Mouse (Mus musculus): ENCODE measurements around the gene Dbr1. TPM values are rescaled to one million over a fixed set of nuclear protein-coding genes. Genes with fewer than 3 reads are reported as not detected.

Dbr1 gene
- polyA plus RNA-seq, 1 experiment from 2014 or later, result 17.3 TPM

DNA sequence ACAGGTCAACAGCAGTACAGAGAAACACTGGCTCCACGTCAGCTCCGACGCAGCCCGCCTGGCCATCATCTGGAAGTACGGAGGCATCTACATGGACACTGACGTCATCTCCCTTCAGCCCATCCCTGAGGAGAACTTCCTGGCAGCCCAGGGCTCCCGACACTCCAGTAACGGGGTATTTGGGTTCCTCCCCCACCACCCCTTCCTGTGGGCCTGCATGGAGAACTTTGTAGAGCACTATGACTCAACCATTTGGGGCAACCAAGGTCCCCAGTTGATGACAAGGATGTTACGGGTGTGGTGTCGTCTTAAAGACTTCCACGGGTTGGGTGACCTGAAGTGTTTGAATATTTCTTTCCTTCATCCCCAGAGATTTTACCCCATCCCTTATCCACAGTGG is 44.6 kb downstream of the Dbr1 start:
- H3K4me1 ChIP-seq, result no peaks in the 10 kb centered on the region
- no peaks in the 10 kb centered on the region for H3K36me3 ChIP-seq
- H3K27ac ChIP-seq (replicated peaks), result no peak overlapping the region
- no peaks in the 10 kb centered on the region for H3K9me3 ChIP-seq
- WGBS, result 79% methylated on average over 11 of the region's 11 CpGs
- no peaks in the 10 kb centered on the region for H3K27me3 ChIP-seq (replicated peaks)
- no peak overlapping the region for H3K9ac ChIP-seq
- no peak overlapping the region for H3K4me3 ChIP-seq
- no peak for ATAC-seq (ENCODE audit: extremely low read depth, insufficient number of reproducible peaks, low FRiP score, low TSS enrichment)
- no peak overlapping the region for H3K4me2 ChIP-seq

GRCm38 (mm10) chr9:99622034-99622433 is 46.4 kb downstream of the Dbr1 start:
- no peak for ATAC-seq (ENCODE audit: extremely low read depth, insufficient number of reproducible peaks, low FRiP score, low TSS enrichment)
- no peaks in the 10 kb centered on the region for H3K36me3 ChIP-seq
- no peaks in the 10 kb centered on the region for H3K27me3 ChIP-seq (replicated peaks)
- no peaks in the 10 kb centered on the region for H3K4me1 ChIP-seq
- H3K4me3 ChIP-seq, result no peak overlapping the region
- no peak overlapping the region for H3K9ac ChIP-seq
- 70% methylated on average over 1 of the region's 1 CpGs for WGBS
- H3K27ac ChIP-seq (replicated peaks), result no peak overlapping the region
- no peaks in the 10 kb centered on the region for H3K9me3 ChIP-seq
- H3K4me2 ChIP-seq, result no peak overlapping the region

DNA sequence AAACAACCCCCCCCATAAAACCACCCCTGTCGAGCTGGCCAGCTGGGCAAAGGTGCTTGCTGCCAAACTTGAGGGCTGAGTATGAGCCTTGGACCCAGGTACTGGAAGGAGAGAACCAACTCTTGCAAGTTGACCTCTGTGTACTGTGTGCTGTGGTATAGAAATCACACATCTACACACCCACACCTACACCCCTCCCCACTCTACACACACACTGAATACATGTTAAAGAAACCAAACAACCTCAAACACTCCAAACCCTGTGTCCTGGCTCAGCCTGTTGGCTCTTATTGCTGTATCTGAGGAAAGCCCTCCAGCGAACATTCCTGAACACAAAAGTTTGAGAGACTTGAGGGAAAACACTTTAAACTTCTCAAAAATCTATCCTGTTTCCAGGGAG is 47.4 kb downstream of the Dbr1 start:
- H3K4me2 ChIP-seq, result no peak overlapping the region
- H3K4me1 ChIP-seq, result no peaks in the 10 kb centered on the region
- no peak overlapping the region for H3K27ac ChIP-seq (replicated peaks)
- 51% methylated on average over 2 of the region's 2 CpGs for WGBS
- no peaks in the 10 kb centered on the region for H3K27me3 ChIP-seq (replicated peaks)
- no peaks in the 10 kb centered on the region for H3K9me3 ChIP-seq
- no peak overlapping the region for H3K9ac ChIP-seq
- H3K36me3 ChIP-seq, result no peaks in the 10 kb centered on the region
- H3K4me3 ChIP-seq, result no peak overlapping the region
- no peak for ATAC-seq (ENCODE audit: extremely low read depth, insufficient number of reproducible peaks, low FRiP score, low TSS enrichment)

GRCm38 (mm10) chr9:99624117-99624516 is 48.5 kb downstream of the Dbr1 start:
- Histone ChIP-seq H3K9me3 (no peaks in the 10 kb centered on the region), H3K27me3 (replicated peaks) (no peaks in the 10 kb centered on the region), H3K4me2 (no peak overlapping the region), H3K4me1 (peaks cover 6% of the 10 kb centered on the region), H3K9ac (no peak overlapping the region), H3K27ac (replicated peaks) (no peak overlapping the region), H3K36me3 (no peaks in the 10 kb centered on the region), H3K4me3 (no peak overlapping the region)
- 66% methylated on average over 6 of the region's 6 CpGs for WGBS
- ATAC-seq (ENCODE audit: extremely low read depth, insufficient number of reproducible peaks, low FRiP score, low TSS enrichment), result no peak

GRCm38 (mm10) chr9:99628581-99628980 is 53.0 kb downstream of the Dbr1 start:
- Histone ChIP-seq H3K4me1 (peaks cover 32% of the 10 kb centered on the region), H3K27me3 (replicated peaks) (no peaks in the 10 kb centered on the region), H3K36me3 (peaks cover 16% of the 10 kb centered on the region), H3K27ac (replicated peaks) (peak overlapping the region; percentile 94), H3K9ac (no peak overlapping the region), H3K4me3 (no peak overlapping the region), H3K4me2 (peak overlapping the region; percentile 79), H3K9me3 (no peaks in the 10 kb centered on the region)
- ATAC-seq (ENCODE audit: extremely low read depth, insufficient number of reproducible peaks, low FRiP score, low TSS enrichment), result no peak
- WGBS, result 50% methylated on average over 4 of the region's 4 CpGs

DNA sequence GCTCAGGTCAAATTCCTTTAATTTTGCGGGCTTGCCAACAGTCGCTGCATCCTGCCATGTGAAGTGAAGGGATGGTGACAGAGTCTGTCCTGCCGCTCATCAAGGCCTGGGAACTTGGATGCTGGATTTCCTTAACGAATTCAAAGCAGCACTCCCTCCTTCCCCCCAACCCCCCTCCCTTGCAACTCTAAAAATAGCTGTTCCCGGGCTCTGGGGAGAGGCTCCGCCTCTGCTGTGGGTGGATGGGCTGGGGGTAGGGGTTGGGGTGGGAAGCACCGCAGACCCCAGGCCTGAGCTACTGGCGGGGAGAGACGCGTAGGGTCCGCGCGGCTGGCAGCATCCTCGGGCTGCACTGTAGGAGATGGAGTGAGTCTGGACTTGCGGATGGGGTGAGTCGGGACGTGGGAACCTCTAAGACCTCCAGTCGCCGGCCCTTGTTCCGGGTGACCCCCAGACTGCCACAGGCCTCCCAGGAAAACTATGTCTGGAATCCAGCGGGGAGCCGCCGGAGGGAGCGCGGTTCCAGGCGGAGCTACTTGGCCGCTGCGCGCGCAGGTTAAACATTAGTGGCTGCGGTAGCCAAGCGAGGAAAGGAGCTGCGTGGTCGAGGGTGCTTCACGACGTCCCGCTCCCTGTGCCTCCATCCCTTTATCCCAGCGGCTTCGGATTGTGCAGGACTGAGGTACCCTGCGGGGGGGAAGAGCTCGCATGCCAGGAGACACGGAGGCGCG is 53.8 kb downstream of the Dbr1 start, which contains the start of gene Dzip1l:
TSS of gene Dzip1l (plus strand) at position 216 of the 731 bp plus-strand sequence.
- Histone ChIP-seq H3K9ac (peak within 1 kb of the TSS; percentile 88), H3K27me3 (replicated peaks) (no peaks in the 10 kb centered on the region), H3K27ac (replicated peaks) (peak within 1 kb of the TSS; percentile 94), H3K4me1 (peaks cover 34% of the 10 kb centered on the region), H3K9me3 (no peaks in the 10 kb centered on the region), H3K4me2 (peak within 1 kb of the TSS; percentile 79), H3K36me3 (peaks cover 25% of the 10 kb centered on the region), H3K4me3 (peak within 1 kb of the TSS; percentile 68)
- peak; percentile 83; the same call in 1 of the 2 replicates for ATAC-seq (ENCODE audit: extremely low read depth, insufficient number of reproducible peaks, low FRiP score, low TSS enrichment)
- WGBS, result under 1% methylated on average over 44 of the region's 44 CpGs

DNA sequence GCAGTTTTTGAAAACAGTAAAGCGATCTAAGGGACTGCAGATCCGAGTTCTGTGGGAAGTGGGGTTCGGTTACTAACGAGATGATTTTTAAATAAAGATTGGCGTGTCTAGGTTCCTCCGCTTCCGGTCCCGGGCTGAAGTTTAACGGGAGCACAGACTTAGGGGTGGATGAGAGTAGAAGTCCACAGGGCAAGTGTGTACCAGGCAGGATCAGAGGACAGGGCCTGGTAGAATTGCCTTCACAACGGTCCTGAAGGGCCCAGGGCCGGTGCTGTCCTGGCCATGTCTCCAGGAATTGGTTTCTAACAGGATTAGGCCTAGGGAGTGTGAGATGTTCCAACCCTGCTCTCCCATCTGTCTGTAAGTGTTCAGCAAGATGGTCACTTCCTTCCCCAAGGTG is 54.5 kb downstream of the Dbr1 start:
- H3K36me3 ChIP-seq, result peaks cover 31% of the 10 kb centered on the region
- ATAC-seq (ENCODE audit: extremely low read depth, insufficient number of reproducible peaks, low FRiP score, low TSS enrichment), result no peak; the same call in 1 of the 2 replicates
- H3K27me3 ChIP-seq (replicated peaks), result no peaks in the 10 kb centered on the region
- H3K27ac ChIP-seq (replicated peaks), result peak overlapping the region; percentile 94
- peak overlapping the region; percentile 79 for H3K4me2 ChIP-seq
- H3K9ac ChIP-seq, result peak overlapping the region; percentile 88
- WGBS, result 0% methylated on average over 11 of the region's 11 CpGs
- H3K4me1 ChIP-seq, result peaks cover 40% of the 10 kb centered on the region
- H3K4me3 ChIP-seq, result peak overlapping the region; percentile 68
- H3K9me3 ChIP-seq, result no peaks in the 10 kb centered on the region

DNA sequence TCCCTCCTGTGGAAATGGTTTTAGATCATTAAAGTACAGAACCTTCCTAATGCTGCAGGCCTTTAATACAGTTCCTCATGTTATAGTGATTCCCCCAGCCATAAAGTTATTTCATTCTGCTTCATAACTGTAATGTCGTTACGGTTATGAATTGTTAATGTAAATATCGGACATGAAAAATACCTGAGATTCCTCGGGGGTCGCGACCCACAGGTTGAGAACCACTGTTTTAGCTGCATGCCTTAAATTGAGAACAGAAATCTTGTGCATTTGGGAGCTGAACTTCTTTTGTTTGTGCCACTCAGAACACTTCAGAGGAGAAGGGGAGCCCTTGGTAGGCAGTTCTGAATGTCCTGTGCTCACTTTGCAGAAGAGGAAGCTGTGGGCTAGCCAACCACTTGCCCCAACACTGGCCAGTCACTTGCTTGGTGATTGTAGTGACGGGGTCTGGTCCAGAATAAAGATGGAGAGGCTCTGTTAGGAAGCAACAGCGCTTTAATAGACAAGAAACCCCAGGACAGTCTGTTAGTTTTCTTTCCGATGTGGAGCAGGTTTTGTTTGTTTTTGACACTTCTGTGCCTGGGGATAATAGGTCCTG is 55.0 kb downstream of the Dbr1 start:
- H3K4me3 ChIP-seq, result peak overlapping the region; percentile 68
- peak overlapping the region; percentile 94 for H3K27ac ChIP-seq (replicated peaks)
- ATAC-seq (ENCODE audit: extremely low read depth, insufficient number of reproducible peaks, low FRiP score, low TSS enrichment), result no peak
- 40% methylated on average over 9 of the region's 9 CpGs for WGBS
- H3K36me3 ChIP-seq, result peaks cover 37% of the 10 kb centered on the region
- H3K27me3 ChIP-seq (replicated peaks), result no peaks in the 10 kb centered on the region
- peak overlapping the region; percentile 79 for H3K4me2 ChIP-seq
- H3K9me3 ChIP-seq, result no peaks in the 10 kb centered on the region
- H3K9ac ChIP-seq, result peak overlapping the region; percentile 88
- H3K4me1 ChIP-seq, result peaks cover 42% of the 10 kb centered on the region

GRCm38 (mm10) chr9:99631781-99632180 is 56.2 kb downstream of the Dbr1 start:
- H3K27me3 ChIP-seq (replicated peaks), result no peaks in the 10 kb centered on the region
- peaks cover 42% of the 10 kb centered on the region for H3K4me1 ChIP-seq
- no peak overlapping the region for H3K27ac ChIP-seq (replicated peaks)
- H3K9me3 ChIP-seq, result no peaks in the 10 kb centered on the region
- no peak for ATAC-seq (ENCODE audit: extremely low read depth, insufficient number of reproducible peaks, low FRiP score, low TSS enrichment)
- H3K36me3 ChIP-seq, result peaks cover 48% of the 10 kb centered on the region
- peak overlapping the region; percentile 88 for H3K9ac ChIP-seq
- WGBS, result 49% methylated on average over 2 of the region's 2 CpGs
- peak overlapping the region; percentile 79 for H3K4me2 ChIP-seq
- peak overlapping the region; percentile 68 for H3K4me3 ChIP-seq

GRCm38 (mm10) chr9:99632264-99632663 is 56.7 kb downstream of the Dbr1 start:
- no peaks in the 10 kb centered on the region for H3K27me3 ChIP-seq (replicated peaks)
- WGBS, result 59% methylated on average over 8 of the region's 8 CpGs
- H3K36me3 ChIP-seq, result peaks cover 52% of the 10 kb centered on the region
- peak overlapping the region; percentile 79 for H3K4me2 ChIP-seq
- H3K4me1 ChIP-seq, result peaks cover 42% of the 10 kb centered on the region
- H3K9ac ChIP-seq, result peak overlapping the region; percentile 88
- H3K4me3 ChIP-seq, result peak overlapping the region; percentile 68; the same call in 1 of the 2 replicates
- H3K27ac ChIP-seq (replicated peaks), result no peak overlapping the region
- ATAC-seq (ENCODE audit: extremely low read depth, insufficient number of reproducible peaks, low FRiP score, low TSS enrichment), result no peak
- H3K9me3 ChIP-seq, result no peaks in the 10 kb centered on the region

Measured in heart, embryonic 13.5 days (tissue).